Mouse (Mus musculus) spleen, adult 2 months (tissue): ENCODE measurements around the gene Pigs.

Experiments used
- CTCF ChIP-seq: fragments of 200-500 bp; IDR thresholded peaks from 2 replicates; pipeline ENCODE4 v1.5.1; 2011; ENCODE audit warnings: mild to moderate bottlenecking, inconsistent platforms; ENCODE audit not compliant: insufficient read depth, insufficient read length, insufficient replicate concordance; ENCODE audit errors: extremely low read depth
- POLR2A ChIP-seq: fragments of 200-500 bp; IDR thresholded peaks from 2 replicates; pipeline ENCODE4 v1.6.1; 2011; ENCODE audit warnings: low read depth, low read length, inconsistent platforms

- TF ChIP-seq POLR2A: no peak
- no peak for TF ChIP-seq CTCF
Measured at GRCm38 (mm10) chr11:78301357-78302084, 26.7 kb upstream of the Pigs start, which contains the start of gene Spag5.
